Mouse (Mus musculus) c-Kit-negative CD71-positive TER-119-positive erythroid progenitor cells, embryonic 14.5 days (primary cell): ENCODE results near the gene Fgfr2.
A peak's percentile ranks its signal among the peaks of the same experiment; 100 is the strongest.
"Not testable (repeated sequence)": the region's sequence is repeated elsewhere in the genome, so short reads cannot be mapped to it uniquely, and the experiment has no call there.

Source experiments
- DNase-seq: peaks from one replicate; pipeline ENCODE4 v3.0.0-alpha.2; 2013; ENCODE audit warnings: low read depth, low spot score

Fgfr2 gene

GRCm38 (mm10) chr7:132664815-132665214 lies 458.3 kb downstream of the Fgfr2 start:
- DNase-seq, result no peak

GRCm38 (mm10) chr7:132662831-132663230 lies 460.3 kb downstream of the Fgfr2 start:
- not testable (repeated sequence) for DNase-seq

- no peak for DNase-seq
These were observed 463.5 kb downstream of the Fgfr2 start for GRCm38 (mm10) chr7:132659633-132660032.

- no peak for DNase-seq
These were observed 464.5 kb downstream of the Fgfr2 start for GRCm38 (mm10) chr7:132658688-132659087.

GRCm38 (mm10) chr7:132658058-132658450 lies 465.1 kb downstream of the Fgfr2 start:
- DNase-seq, result no peak

- no peak for DNase-seq
These were observed 465.6 kb downstream of the Fgfr2 start for GRCm38 (mm10) chr7:132657371-132658057.

GRCm38 (mm10) chr7:132656548-132656947 lies 466.6 kb downstream of the Fgfr2 start:
- DNase-seq, result peak; percentile 69

GRCm38 (mm10) chr7:132656075-132656474 lies 467.1 kb downstream of the Fgfr2 start:
- DNase-seq, result peak; percentile 75

- DNase-seq, result no peak
These were observed 468.7 kb downstream of the Fgfr2 start for GRCm38 (mm10) chr7:132654412-132654811.

GRCm38 (mm10) chr7:132646514-132646913 lies 476.6 kb downstream of the Fgfr2 start:
- no peak for DNase-seq

GRCm38 (mm10) chr7:132644605-132645279 lies 478.4 kb downstream of the Fgfr2 start:
- no peak for DNase-seq

- no peak for DNase-seq
These were observed 481.5 kb downstream of the Fgfr2 start for GRCm38 (mm10) chr7:132641606-132642005.

- DNase-seq, result no peak
These were observed 482.2 kb downstream of the Fgfr2 start for GRCm38 (mm10) chr7:132640946-132641345.

GRCm38 (mm10) chr7:132638446-132639087 lies 484.6 kb downstream of the Fgfr2 start:
- peak; percentile 19 for DNase-seq

GRCm38 (mm10) chr7:132637292-132637691 lies 485.9 kb downstream of the Fgfr2 start:
- DNase-seq, result no peak

- no peak for DNase-seq
These were observed 491.8 kb downstream of the Fgfr2 start for GRCm38 (mm10) chr7:132631313-132631712.

GRCm38 (mm10) chr7:132627448-132627847 lies 495.7 kb downstream of the Fgfr2 start:
- no peak for DNase-seq

- DNase-seq, result no peak
These were observed 497.0 kb downstream of the Fgfr2 start for GRCm38 (mm10) chr7:132626174-132626573.

GRCm38 (mm10) chr7:132624161-132624560 lies 499.0 kb downstream of the Fgfr2 start:
- no peak for DNase-seq

GRCm38 (mm10) chr7:132619975-132620918 lies 502.9 kb downstream of the Fgfr2 start:
- no peak for DNase-seq

GRCm38 (mm10) chr7:132619549-132619948 lies 503.6 kb downstream of the Fgfr2 start:
- DNase-seq, result no peak
